Mouse (Mus musculus) C2C12 (cell line): ENCODE measurements around the gene Cyp2j8. TPM values are rescaled to one million over a fixed set of nuclear protein-coding genes. Genes with fewer than 3 reads are reported as not detected.

ENCODE experiments used
- H3K27me3 ChIP-seq: one replicate; pipeline ENCODE4 v1.6.1; 2011; ENCODE audit not compliant: control insufficient read depth, insufficient read depth, insufficient read length
- H3K36me3 ChIP-seq: one replicate; pipeline ENCODE4 v1.6.1; 2011; ENCODE audit not compliant: control insufficient read depth, insufficient read depth
- H3K4me3 ChIP-seq: one replicate; pipeline ENCODE4 v1.5.1; 2011; ENCODE audit warnings: mild to moderate bottlenecking, control low read depth; ENCODE audit not compliant: poor library complexity, insufficient read depth, severe bottlenecking
- H3K79me2 ChIP-seq: one replicate; pipeline ENCODE4 v1.6.1; 2011; ENCODE audit not compliant: control insufficient read depth, insufficient read depth
- H3K79me3 ChIP-seq: one replicate; pipeline ENCODE4 v1.6.1; 2011; ENCODE audit warnings: low read depth, control low read depth
- H3ac ChIP-seq: one replicate; pipeline ENCODE3; 2011; ENCODE audit warnings: low read depth; ENCODE audit not compliant: control insufficient read depth, insufficient read length
- CEBPB ChIP-seq: IDR thresholded peaks from one replicate; pipeline ENCODE4 v1.6.1; 2011; ENCODE audit warnings: low read depth, mild to moderate bottlenecking, control low read depth, moderate library complexity
- CTCF ChIP-seq: IDR thresholded peaks from one replicate; pipeline ENCODE4 v1.5.1; 2011; ENCODE audit not compliant: control insufficient read depth, insufficient read depth, insufficient read length
- FOSL1 ChIP-seq: IDR thresholded peaks from one replicate; pipeline ENCODE4 v1.8.0; 2011; ENCODE audit warnings: mild to moderate bottlenecking, low read length; ENCODE audit not compliant: poor library complexity, insufficient read depth, severe bottlenecking
- MAX ChIP-seq: IDR thresholded peaks from one replicate; pipeline ENCODE4 v1.6.1; 2011; ENCODE audit warnings: mild to moderate bottlenecking, control low read depth
- MYOD1 ChIP-seq: IDR thresholded peaks from one replicate; pipeline ENCODE4 v1.6.1; 2011; ENCODE audit warnings: low read depth; ENCODE audit not compliant: control insufficient read depth, insufficient read length
- MYOG ChIP-seq: IDR thresholded peaks from one replicate; pipeline ENCODE4 v1.6.1; 2011; ENCODE audit not compliant: control insufficient read depth, insufficient read length; ENCODE audit errors: extremely low read depth
- USF1 ChIP-seq: IDR thresholded peaks from one replicate; pipeline ENCODE4 v1.6.1; 2011; ENCODE audit warnings: low read depth, mild to moderate bottlenecking, control low read depth, moderate library complexity
- long read RNA-seq, 2 experiments: library from polyadenylated mRNA; unstranded; transcript quantifications; one replicate each; pipeline ENCODE4 v2.0.0; 2019 to 2020
- polyA plus RNA-seq: library from polyadenylated mRNA; unstranded; fragments of >200 nt; fragmentation: generic; extraction: Trizol; gene quantifications from one replicate; pipeline ENCODE4 v1.2.1, GENCODE M21; 2012; ENCODE audit warnings: missing spikeins

Gene Cyp2j8
- not detected for polyA plus RNA-seq
- long read RNA-seq, experiment 1, result 0 reads
- long read RNA-seq, experiment 2, result 0 reads

DNA sequence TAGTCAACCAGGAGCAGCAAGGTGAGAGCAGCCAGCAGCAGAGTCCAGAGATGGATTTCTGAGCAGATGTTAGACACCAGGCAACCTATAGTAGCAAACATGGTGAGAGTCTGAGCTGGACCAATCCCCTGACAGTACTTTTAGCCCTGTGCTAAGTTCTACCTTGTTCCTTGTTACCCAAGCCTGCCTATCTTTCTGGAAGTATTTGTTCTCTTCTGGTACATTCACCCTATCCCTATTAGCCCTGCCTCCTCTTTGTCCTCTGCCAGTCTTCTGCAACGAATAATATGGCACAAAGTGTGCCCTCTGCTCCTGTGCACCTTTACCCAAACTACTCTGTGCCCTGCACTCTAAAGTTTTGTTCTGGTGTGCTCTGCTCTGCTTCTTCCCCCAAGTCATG, at the start of gene Cyp2j8:
Gene Cyp2j8 (minus strand): TSS at position 101 of the 400 bp plus-strand sequence.
- Histone ChIP-seq H3K27me3 (no peaks in the 10 kb centered on the region), H3K4me3 (no peak within 1 kb of the TSS), H3K79me3 (no peaks in the 10 kb centered on the region), H3ac (no peak within 1 kb of the TSS), H3K36me3 (no peaks in the 10 kb centered on the region), H3K79me2 (no peaks in the 10 kb centered on the region)
- TF ChIP-seq FOSL1 (no peak), MYOG (no peak), MYOD1 (no peak), MAX (no peak), USF1 (no peak), CEBPB (no peak), CTCF (no peak)

GRCm38 (mm10) chr4:96553133-96553819, 46.1 kb upstream of the Cyp2j8 start, which contains the start of gene Cyp2j6:
Cyp2j6 (minus strand) TSS chr4:96553661.
- no peak for TF ChIP-seq MYOG
- TF ChIP-seq USF1, result peak; percentile 93
- no peak for TF ChIP-seq CTCF
- TF ChIP-seq FOSL1, result no peak
- TF ChIP-seq MYOD1, result no peak
- TF ChIP-seq CEBPB, result no peak
- no peak for TF ChIP-seq MAX
- no peaks in the 10 kb centered on the region for H3K79me3 ChIP-seq
- no peak within 1 kb of the TSS for H3ac ChIP-seq
- H3K79me2 ChIP-seq, result no peaks in the 10 kb centered on the region
- no peaks in the 10 kb centered on the region for H3K27me3 ChIP-seq
- no peaks in the 10 kb centered on the region for H3K36me3 ChIP-seq
- peak within 1 kb of the TSS; percentile 34 for H3K4me3 ChIP-seq

GRCm38 (mm10) chr4:96551619-96552018, 44.4 kb upstream of the Cyp2j8 start:
- Histone ChIP-seq H3K27me3 (no peaks in the 10 kb centered on the region), H3K4me3 (no peak overlapping the region), H3K36me3 (no peaks in the 10 kb centered on the region), H3ac (no peak overlapping the region), H3K79me2 (no peaks in the 10 kb centered on the region), H3K79me3 (no peaks in the 10 kb centered on the region)
- TF ChIP-seq CTCF (no peak), MYOG (no peak), CEBPB (no peak), MAX (no peak), FOSL1 (no peak), USF1 (no peak), MYOD1 (no peak)

GRCm38 (mm10) chr4:96545976-96546375, 38.8 kb upstream of the Cyp2j8 start:
- no peaks in the 10 kb centered on the region for H3K27me3 ChIP-seq
- H3K4me3 ChIP-seq, result no peak overlapping the region
- no peak for TF ChIP-seq CEBPB
- no peak for TF ChIP-seq USF1
- TF ChIP-seq MYOD1, result no peak
- no peak for TF ChIP-seq MYOG
- no peak for TF ChIP-seq FOSL1
- no peak for TF ChIP-seq MAX
- H3K36me3 ChIP-seq, result no peaks in the 10 kb centered on the region
- H3ac ChIP-seq, result no peak overlapping the region
- no peaks in the 10 kb centered on the region for H3K79me2 ChIP-seq
- H3K79me3 ChIP-seq, result no peaks in the 10 kb centered on the region

DNA sequence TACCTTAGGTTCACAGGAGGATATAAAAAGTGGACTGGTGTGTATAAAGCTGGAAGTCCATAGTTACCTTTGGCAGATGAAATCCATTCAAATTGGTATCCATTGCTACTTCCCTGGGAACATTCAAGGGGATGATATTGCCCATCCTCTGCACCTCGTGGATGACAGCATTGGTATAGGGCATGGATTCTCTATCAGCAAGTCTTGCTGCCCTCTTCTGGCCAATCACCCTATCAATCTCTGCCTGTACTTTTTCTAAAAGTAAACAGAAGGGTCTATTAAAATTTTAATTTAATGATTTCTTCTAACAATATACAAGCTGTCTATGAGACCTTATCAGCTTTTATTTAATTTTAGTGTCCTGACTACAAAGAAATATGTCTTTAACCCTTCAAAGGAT, 18.6 kb upstream of the Cyp2j8 start:
- no peak for TF ChIP-seq CTCF
- no peaks in the 10 kb centered on the region for H3K79me3 ChIP-seq
- H3K27me3 ChIP-seq, result no peaks in the 10 kb centered on the region
- no peaks in the 10 kb centered on the region for H3K79me2 ChIP-seq
- no peaks in the 10 kb centered on the region for H3K36me3 ChIP-seq
- no peak overlapping the region for H3K4me3 ChIP-seq
- no peak overlapping the region for H3ac ChIP-seq

GRCm38 (mm10) chr4:96522256-96522655, 15.1 kb upstream of the Cyp2j8 start:
- Histone ChIP-seq H3K4me3 (no peak overlapping the region), H3K36me3 (no peaks in the 10 kb centered on the region), H3K79me2 (no peaks in the 10 kb centered on the region), H3ac (no peak overlapping the region), H3K79me3 (no peaks in the 10 kb centered on the region), H3K27me3 (no peaks in the 10 kb centered on the region)
- TF ChIP-seq USF1 (no peak), MYOD1 (no peak), MAX (no peak), MYOG (no peak), CEBPB (no peak), FOSL1 (no peak)
